Mouse (Mus musculus) midbrain, postnatal 0 days (tissue): ENCODE measurements around the gene Ube2e3. TPM values are rescaled to one million over a fixed set of nuclear protein-coding genes. Genes with fewer than 3 reads are reported as not detected.

Experiments used
- ATAC-seq: fragments of 200-750 bp; cut with Nextera tagmentation; 2 replicates; pipeline ENCODE4 v1.8.0; 2017; ENCODE audit warnings: moderate number of reproducible peaks, mild to moderate bottlenecking, moderate TSS enrichment, moderate library complexity; ENCODE audit not compliant: low FRiP score
- DNase-seq: peaks from one replicate; pipeline ENCODE4 v3.0.0-alpha.2; 2015; ENCODE audit warnings: low spot score
- H3K27ac ChIP-seq: fragments of 300-500 bp; sonication (generic); 2 replicates; pipeline ENCODE4 v1.5.1; 2014; ENCODE audit warnings: low read depth, mild to moderate bottlenecking, low read length, mixed read lengths
- H3K27me3 ChIP-seq: fragments of 300-500 bp; sonication (generic); 2 replicates; pipeline ENCODE4 v1.6.1; 2014; ENCODE audit warnings: low read length, control low read depth, mixed read lengths; ENCODE audit not compliant: insufficient read depth
- H3K36me3 ChIP-seq: fragments of 300-500 bp; sonication (generic); 2 replicates; pipeline ENCODE4 v1.6.1; 2014; ENCODE audit warnings: low read length, control low read depth, mixed read lengths; ENCODE audit not compliant: insufficient read depth
- H3K4me1 ChIP-seq: fragments of 300-500 bp; sonication (generic); 2 replicates; pipeline ENCODE4 v1.6.1; 2014; ENCODE audit warnings: mild to moderate bottlenecking, control low read depth, antibody characterized with exemption, low read length, mixed read lengths; ENCODE audit not compliant: insufficient read depth
- H3K4me2 ChIP-seq: fragments of 300-500 bp; sonication (generic); 2 replicates; pipeline ENCODE4 v1.6.1; 2014; ENCODE audit warnings: low read depth, mild to moderate bottlenecking, low read length, mixed read lengths; ENCODE audit not compliant: poor library complexity, severe bottlenecking
- H3K4me3 ChIP-seq: fragments of 300-500 bp; sonication (generic); 2 replicates; pipeline ENCODE4 v1.5.1; 2014; ENCODE audit warnings: low read depth, mild to moderate bottlenecking, low read length, moderate library complexity
- H3K9ac ChIP-seq: fragments of 300-500 bp; sonication (generic); replicated peaks from 2 replicates; pipeline ENCODE4 v1.6.1; 2014; ENCODE audit warnings: mild to moderate bottlenecking, low read length, moderate library complexity, mixed read lengths; ENCODE audit not compliant: poor library complexity, severe bottlenecking
- H3K9me3 ChIP-seq: fragments of 300-500 bp; sonication (generic); 2 replicates; pipeline ENCODE4 v1.6.1; 2016; ENCODE audit warnings: low read length, control low read depth
- CTCF ChIP-seq: IDR thresholded peaks from 2 replicates; pipeline ENCODE4 v1.5.1; 2016; ENCODE audit warnings: antibody characterized with exemption, mild to moderate bottlenecking
- WGBS: fragments of 180-500 bp; shearing (Covaris S2); extraction: QIAGEN DNeasy Blood & Tissue Kit; methylation state at CpG from one replicate; pipeline ENCODE4 v1.1.7; 2014; 5-methylcytosine and 5-hydroxymethylcytosine counted together
- polyA plus RNA-seq: library from polyadenylated mRNA; unstranded; fragments of >200 nt; fragmentation: Nextera tagmentation; extraction: Ambion mirVana; gene quantifications from 2 replicates; pipeline ENCODE4 v1.2.1, GENCODE M21; 2015
- total RNA-seq: library from RNA; depleted of rRNA; stranded (reverse); fragments of >200 nt; gene quantifications from 2 replicates; pipeline ENCODE4 v1.2.3, GENCODE M21; 2014

Gene Ube2e3
- total and polyA plus RNA-seq, 2 experiments from 2014 or later = 196 to 200 TPM

- peak overlapping the region; percentile 87 for H3K9ac ChIP-seq
- H3K36me3 ChIP-seq = no peaks in the 10 kb centered on the region; the same call in 1 of the 2 replicates
- H3K27ac ChIP-seq = peak overlapping the region; percentile 83
- H3K27me3 ChIP-seq = no peaks in the 10 kb centered on the region
- peak; percentile 80 for ATAC-seq
- peak overlapping the region; percentile 64 for H3K4me3 ChIP-seq
- peak overlapping the region; percentile 82 for H3K4me2 ChIP-seq
- no peaks in the 10 kb centered on the region; the same call in 1 of the 2 replicates for H3K4me1 ChIP-seq
- H3K9me3 ChIP-seq = no peaks in the 10 kb centered on the region
- peak; percentile 71 for DNase-seq
- under 1% methylated on average over 12 of the region's 44 CpGs for WGBS
- TF ChIP-seq CTCF = no peak
Measured at GRCm38 (mm10) chr2:78868511-78868854, 559 bp downstream of the Ube2e3 start.

GRCm38 (mm10) chr2:78868951-78869720, 1.2 kb downstream of the Ube2e3 start:
- Histone ChIP-seq H3K27ac (peak overlapping the region; percentile 83), H3K4me2 (peak overlapping the region; percentile 82), H3K27me3 (no peaks in the 10 kb centered on the region), H3K9ac (peak overlapping the region; percentile 87), H3K4me1 (no peaks in the 10 kb centered on the region; the same call in 1 of the 2 replicates), H3K36me3 (no peaks in the 10 kb centered on the region; the same call in 1 of the 2 replicates), H3K4me3 (peak overlapping the region; percentile 64), H3K9me3 (no peaks in the 10 kb centered on the region)
- 0% methylated on average over 53 of the region's 114 CpGs for WGBS
- peak; percentile 72 for TF ChIP-seq CTCF
- ATAC-seq (peak; percentile 97), DNase-seq (peak; percentile 94)

GRCm38 (mm10) chr2:78869721-78870442, 2.0 kb downstream of the Ube2e3 start:
- Histone ChIP-seq H3K27ac (peak overlapping the region; percentile 83), H3K4me2 (peak overlapping the region; percentile 82), H3K27me3 (no peaks in the 10 kb centered on the region), H3K9ac (peak overlapping the region; percentile 87), H3K4me1 (no peaks in the 10 kb centered on the region; the same call in 1 of the 2 replicates), H3K36me3 (no peaks in the 10 kb centered on the region; the same call in 1 of the 2 replicates), H3K9me3 (no peaks in the 10 kb centered on the region), H3K4me3 (peak overlapping the region; percentile 64)
- WGBS = under 1% methylated on average over 35 of the region's 35 CpGs
- DNase-seq (peak; percentile 27), ATAC-seq (no peak)
- TF ChIP-seq CTCF = no peak

- Histone ChIP-seq H3K4me3 (peak overlapping the region; percentile 64), H3K9ac (peak overlapping the region; percentile 87), H3K36me3 (no peaks in the 10 kb centered on the region; the same call in 1 of the 2 replicates), H3K9me3 (no peaks in the 10 kb centered on the region), H3K27me3 (no peaks in the 10 kb centered on the region), H3K4me1 (no peaks in the 10 kb centered on the region; the same call in 1 of the 2 replicates), H3K4me2 (peak overlapping the region; percentile 82), H3K27ac (no peak overlapping the region)
- 2% methylated on average over 10 of the region's 10 CpGs for WGBS
- no peak for ATAC-seq
- no peak for TF ChIP-seq CTCF
- peak; percentile 40 for DNase-seq
Measured at GRCm38 (mm10) chr2:78870443-78871025, 2.6 kb downstream of the Ube2e3 start.

- ATAC-seq (no peak), DNase-seq (peak; percentile 83)
- TF ChIP-seq CTCF = peak; percentile 62
- Histone ChIP-seq H3K4me2 (peak overlapping the region; percentile 82), H3K36me3 (no peaks in the 10 kb centered on the region; the same call in 1 of the 2 replicates), H3K4me1 (no peaks in the 10 kb centered on the region; the same call in 1 of the 2 replicates), H3K27me3 (no peaks in the 10 kb centered on the region), H3K9ac (peak overlapping the region; percentile 59), H3K9me3 (no peaks in the 10 kb centered on the region), H3K27ac (peak overlapping the region; percentile 27), H3K4me3 (peak overlapping the region; percentile 64)
- WGBS = 6% methylated on average over 8 of the region's 8 CpGs
Measured at GRCm38 (mm10) chr2:78871971-78872860, 4.3 kb downstream of the Ube2e3 start.
